Mouse (Mus musculus) heart, embryonic 15.5 days (tissue): ENCODE results near the gene Scarb1. TPM values are rescaled to one million over a fixed set of nuclear protein-coding genes. Genes with fewer than 3 reads are reported as not detected.

Source experiments
- ATAC-seq: fragments of 200-750 bp; cut with Nextera tagmentation; replicated peaks from 2 replicates; pipeline ENCODE4 v1.8.0; 2017; ENCODE audit warnings: low read depth, moderate TSS enrichment; ENCODE audit not compliant: insufficient number of reproducible peaks, insufficient read depth, low FRiP score
- H3K27ac ChIP-seq: fragments of 300-500 bp; sonication (generic); 2 replicates; pipeline ENCODE4 v1.5.1; 2015; ENCODE audit warnings: mild to moderate bottlenecking, inconsistent platforms
- H3K27me3 ChIP-seq: fragments of 300-500 bp; sonication (generic); 2 replicates; pipeline ENCODE4 v1.6.1; 2015; ENCODE audit warnings: inconsistent platforms
- H3K36me3 ChIP-seq: fragments of 300-500 bp; sonication (generic); 2 replicates; pipeline ENCODE4 v1.6.1; 2015; ENCODE audit warnings: mild to moderate bottlenecking, inconsistent platforms
- H3K4me1 ChIP-seq: fragments of 300-500 bp; sonication (generic); replicated peaks from 2 replicates; pipeline ENCODE4 v1.6.1; 2015; ENCODE audit warnings: inconsistent platforms
- H3K4me2 ChIP-seq: fragments of 300-500 bp; sonication (generic); 2 replicates; pipeline ENCODE4 v1.6.1; 2015; ENCODE audit warnings: inconsistent platforms, mild to moderate bottlenecking, moderate library complexity
- H3K4me3 ChIP-seq: fragments of 300-500 bp; sonication (generic); 2 replicates; pipeline ENCODE4 v1.5.1; 2015; ENCODE audit warnings: mild to moderate bottlenecking, inconsistent platforms
- H3K9ac ChIP-seq: fragments of 300-500 bp; sonication (generic); 2 replicates; pipeline ENCODE4 v1.6.1; 2015; ENCODE audit warnings: mild to moderate bottlenecking, inconsistent platforms
- H3K9me3 ChIP-seq: fragments of 300-500 bp; sonication (generic); replicated peaks from 2 replicates; pipeline ENCODE4 v1.6.1; 2016; ENCODE audit warnings: inconsistent platforms
- WGBS: fragments of 180-500 bp; shearing (Covaris S2); methylation state at CpG from one replicate; pipeline ENCODE4 v1.1.7; 2015; ENCODE audit warnings: mixed read lengths; 5-methylcytosine and 5-hydroxymethylcytosine counted together
- polyA plus RNA-seq: library from polyadenylated mRNA; unstranded; fragments of >200 nt; fragmentation: Nextera tagmentation; extraction: Ambion mirVana; gene quantifications from 2 replicates; pipeline ENCODE4 v1.2.1, GENCODE M21; 2015

The Scarb1 gene
- polyA plus RNA-seq, 1 experiment from 2014 or later, result 54.8 TPM

DNA sequence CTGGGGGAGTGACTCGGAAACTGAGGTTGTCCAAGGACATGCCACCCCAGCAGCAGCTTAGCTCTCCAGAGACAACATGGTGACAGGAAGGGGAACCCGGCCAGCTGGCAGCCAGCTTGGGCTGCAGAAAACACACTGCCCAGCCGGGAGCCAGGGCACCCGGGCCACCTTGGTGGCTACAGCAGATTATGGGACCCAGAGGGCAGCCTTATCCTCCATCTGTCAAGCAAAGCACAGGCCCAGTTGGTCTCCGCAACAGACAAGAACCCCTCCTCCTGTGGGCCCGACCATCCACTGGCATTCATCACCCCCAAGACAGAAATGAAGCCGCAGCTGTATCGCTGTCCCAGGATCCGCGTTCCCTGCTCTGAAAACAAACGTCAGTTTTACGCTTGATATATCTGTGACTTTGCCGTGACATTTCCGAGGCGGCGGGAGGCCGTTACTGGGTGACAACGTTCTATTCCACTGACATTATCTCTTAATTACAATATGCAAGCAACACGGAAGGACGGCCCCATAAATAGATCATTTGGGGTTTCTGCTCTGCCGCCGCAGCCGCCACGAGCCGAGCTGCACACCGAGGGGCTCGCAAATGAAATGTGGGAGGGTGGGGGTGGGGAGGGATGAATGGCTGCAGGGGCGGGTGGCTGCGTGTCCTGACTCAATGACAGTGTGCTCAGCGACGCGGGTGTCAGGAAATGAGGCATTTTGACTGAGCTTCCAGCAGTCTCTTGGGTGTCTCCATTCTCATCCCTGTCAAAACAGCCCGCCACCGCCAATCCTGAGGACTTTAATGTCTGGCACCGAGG is 73.5 kb downstream of the Scarb1 start:
- Histone ChIP-seq H3K4me1 (peaks cover 60% of the 10 kb centered on the region), H3K9me3 (no peaks in the 10 kb centered on the region), H3K36me3 (no peaks in the 10 kb centered on the region), H3K4me3 (peak overlapping the region; percentile 22), H3K27me3 (peaks cover 6% of the 10 kb centered on the region; the same call in 1 of the 2 replicates), H3K4me2 (peak overlapping the region; percentile 58), H3K9ac (peak overlapping the region; percentile 23; the same call in 1 of the 2 replicates), H3K27ac (peak overlapping the region; percentile 72)
- ATAC-seq, result 0 out of 2 replicates have a peak, but pooled peaks have one; percentile 8
- WGBS, result 22% methylated on average over 35 of the region's 35 CpGs

DNA sequence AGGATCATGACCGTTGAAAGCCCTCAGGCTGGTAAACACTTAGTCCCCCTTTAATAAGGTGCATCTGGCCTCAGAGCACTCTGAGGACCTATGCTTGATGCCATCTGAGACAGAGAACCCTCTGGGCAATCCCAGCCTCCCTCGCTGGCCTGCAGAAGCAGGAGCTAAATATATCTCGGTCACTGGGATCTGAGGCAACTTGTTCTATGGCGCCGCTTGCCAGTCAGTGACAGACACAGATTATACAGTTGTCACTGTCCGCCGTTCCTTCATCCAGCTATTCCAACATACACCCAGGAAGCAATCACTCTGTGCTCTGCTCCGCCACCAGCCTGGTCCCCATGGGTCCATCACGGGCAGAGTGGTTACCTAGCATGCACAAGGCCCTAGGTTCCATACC is 74.8 kb downstream of the Scarb1 start:
- H3K27ac ChIP-seq, result peak overlapping the region; percentile 35; the same call in 1 of the 2 replicates
- peaks cover 6% of the 10 kb centered on the region; the same call in 1 of the 2 replicates for H3K27me3 ChIP-seq
- no peak overlapping the region for H3K4me2 ChIP-seq
- ATAC-seq, result 0 out of 2 replicates have a peak, but pooled peaks have one; percentile 4
- no peak overlapping the region for H3K9ac ChIP-seq
- no peaks in the 10 kb centered on the region for H3K36me3 ChIP-seq
- WGBS, result 41% methylated on average over 9 of the region's 9 CpGs
- no peaks in the 10 kb centered on the region for H3K9me3 ChIP-seq
- peaks cover 53% of the 10 kb centered on the region for H3K4me1 ChIP-seq
- H3K4me3 ChIP-seq, result no peak overlapping the region

DNA sequence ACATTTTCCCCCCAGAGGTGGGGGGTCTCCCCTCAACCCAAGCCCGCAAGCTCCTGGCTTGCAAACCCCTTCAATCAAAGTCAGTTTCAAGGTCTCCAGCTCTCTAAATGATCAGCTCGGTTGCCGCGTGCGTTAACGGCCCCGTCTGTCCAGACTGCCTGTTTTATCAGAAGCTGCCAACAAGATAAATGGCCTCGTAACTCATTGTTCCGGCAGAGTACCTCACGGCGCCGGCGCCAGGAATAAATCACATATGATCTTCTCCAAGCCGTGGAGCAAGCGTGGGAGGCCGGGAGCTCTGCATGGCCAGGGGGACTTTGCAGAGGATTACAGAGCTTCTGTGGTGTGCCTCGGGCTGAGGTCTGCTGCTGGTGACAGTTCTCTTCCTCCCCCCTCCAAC is 76.2 kb downstream of the Scarb1 start:
- Histone ChIP-seq H3K9me3 (no peaks in the 10 kb centered on the region), H3K27ac (peak overlapping the region; percentile 1), H3K4me1 (peaks cover 48% of the 10 kb centered on the region), H3K36me3 (no peaks in the 10 kb centered on the region), H3K9ac (no peak overlapping the region), H3K4me3 (no peak overlapping the region; the same call in 1 of the 2 replicates), H3K27me3 (peaks cover 14% of the 10 kb centered on the region; the same call in 1 of the 2 replicates), H3K4me2 (peak overlapping the region; percentile 17)
- 6% methylated on average over 17 of the region's 17 CpGs for WGBS
- no peak; the same call in 1 of the 2 replicates for ATAC-seq

DNA sequence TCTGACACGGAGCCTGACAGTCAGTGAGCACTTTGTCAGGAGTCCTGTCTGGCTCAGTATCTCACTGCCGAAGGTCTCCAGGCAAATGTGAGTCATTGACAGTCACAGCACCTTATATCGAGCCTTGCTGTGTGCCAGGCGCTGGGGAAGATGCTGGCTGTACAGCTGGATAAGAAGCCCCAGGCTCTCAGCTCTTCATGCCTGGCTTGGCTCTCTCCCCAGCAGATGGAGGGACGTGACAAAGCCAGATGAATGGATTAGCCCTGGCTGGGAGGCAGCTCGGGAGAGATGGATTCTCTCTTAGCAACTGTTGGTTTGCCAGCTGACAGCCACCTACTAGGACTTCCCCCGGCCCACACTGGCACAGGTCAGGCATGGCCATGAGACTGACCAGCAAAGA is 78.3 kb downstream of the Scarb1 start:
- H3K27me3 ChIP-seq, result peaks cover 17% of the 10 kb centered on the region; the same call in 1 of the 2 replicates
- H3K9me3 ChIP-seq, result no peaks in the 10 kb centered on the region
- H3K36me3 ChIP-seq, result no peaks in the 10 kb centered on the region
- no peak overlapping the region for H3K4me2 ChIP-seq
- H3K27ac ChIP-seq, result no peak overlapping the region
- WGBS, result 38% methylated on average over 7 of the region's 7 CpGs
- no peak overlapping the region for H3K4me3 ChIP-seq
- no peak for ATAC-seq
- H3K4me1 ChIP-seq, result peaks cover 33% of the 10 kb centered on the region
- H3K9ac ChIP-seq, result no peak overlapping the region

GRCm38 (mm10) chr5:125253917-125254316 is 87.0 kb downstream of the Scarb1 start:
- Histone ChIP-seq H3K9me3 (no peaks in the 10 kb centered on the region), H3K4me1 (peaks cover 13% of the 10 kb centered on the region)
- 47% methylated on average over 5 of the region's 5 CpGs for WGBS

DNA sequence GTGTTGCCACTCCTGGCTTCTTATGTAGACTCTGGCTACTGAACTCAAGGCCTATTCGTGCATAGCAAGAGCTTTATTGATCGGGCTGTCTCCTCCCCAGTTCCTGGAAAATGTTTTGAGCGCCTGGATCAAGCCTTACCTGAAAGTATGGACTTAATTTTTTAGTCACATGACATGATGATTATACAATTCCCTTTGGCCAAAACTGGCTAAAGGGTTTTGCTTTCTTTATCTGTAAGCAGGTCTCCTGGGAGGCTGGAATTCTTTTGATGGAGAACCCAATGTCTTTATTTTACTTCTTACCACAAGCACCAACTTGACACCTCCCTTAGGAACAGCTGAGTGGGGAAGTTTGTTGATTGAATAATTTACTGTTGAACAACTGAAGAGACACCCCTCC is 87.4 kb downstream of the Scarb1 start:
- Histone ChIP-seq H3K9me3 (no peaks in the 10 kb centered on the region), H3K27me3 (no peaks in the 10 kb centered on the region), H3K4me3 (no peak overlapping the region), H3K4me1 (peaks cover 13% of the 10 kb centered on the region), H3K27ac (no peak overlapping the region), H3K9ac (no peak overlapping the region), H3K4me2 (no peak overlapping the region), H3K36me3 (no peaks in the 10 kb centered on the region)
- ATAC-seq, result no peak
- 87% methylated on average over 3 of the region's 3 CpGs for WGBS

More at GRCm38 (mm10) chr5:125253917-125254316, 87.0 kb downstream of the Scarb1 start:
- no peak overlapping the region for H3K27ac ChIP-seq
- H3K36me3 ChIP-seq, result no peaks in the 10 kb centered on the region
- no peak for ATAC-seq
- no peak overlapping the region for H3K4me3 ChIP-seq
- H3K4me2 ChIP-seq, result no peak overlapping the region
- no peaks in the 10 kb centered on the region for H3K27me3 ChIP-seq
- no peak overlapping the region for H3K9ac ChIP-seq

GRCm38 (mm10) chr5:125252664-125253063 is 88.2 kb downstream of the Scarb1 start:
- Histone ChIP-seq H3K36me3 (no peaks in the 10 kb centered on the region), H3K4me2 (no peak overlapping the region), H3K4me1 (peaks cover 13% of the 10 kb centered on the region), H3K27ac (no peak overlapping the region), H3K27me3 (no peaks in the 10 kb centered on the region), H3K4me3 (no peak overlapping the region), H3K9ac (no peak overlapping the region), H3K9me3 (no peaks in the 10 kb centered on the region)
- WGBS, result 49% methylated on average over 8 of the region's 8 CpGs
- peak; percentile 42; the same call in 1 of the 2 replicates for ATAC-seq

- Histone ChIP-seq H3K27ac (0 out of 2 replicates have a peak overlapping the region, but pooled peaks have one; percentile 8), H3K9ac (no peak overlapping the region)
- no peak for ATAC-seq
Measured at GRCm38 (mm10) chr5:125251885-125252615, 88.8 kb downstream of the Scarb1 start.

DNA sequence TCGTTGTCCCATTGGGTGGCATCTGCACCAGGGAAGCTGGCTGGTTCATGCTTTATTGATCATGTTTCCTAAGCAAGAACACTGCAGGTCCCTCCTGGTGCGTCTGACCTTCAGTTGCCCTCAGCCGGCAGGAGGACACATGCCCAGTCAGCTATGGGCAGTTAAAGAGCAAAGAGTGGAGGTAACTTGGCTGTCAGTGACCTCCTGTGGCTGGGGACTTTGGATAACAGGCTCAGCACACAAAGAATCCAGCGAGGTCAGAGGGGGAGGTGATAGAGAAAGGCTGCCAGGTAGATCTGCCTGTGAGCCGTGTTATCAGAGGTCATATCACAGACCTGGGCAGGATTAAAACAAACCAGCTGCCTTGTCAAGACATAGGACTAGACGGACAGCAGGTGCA is 91.7 kb downstream of the Scarb1 start:
- Histone ChIP-seq H3K36me3 (no peaks in the 10 kb centered on the region), H3K4me1 (peaks cover 27% of the 10 kb centered on the region), H3K9me3 (no peaks in the 10 kb centered on the region), H3K4me2 (no peak overlapping the region), H3K27me3 (0 out of 2 replicates have a peak, but pooled peaks cover 5% of the 10 kb centered on the region), H3K9ac (no peak overlapping the region), H3K27ac (no peak overlapping the region), H3K4me3 (no peak overlapping the region)
- WGBS, result 45% methylated on average over 6 of the region's 6 CpGs
- no peak for ATAC-seq

More at GRCm38 (mm10) chr5:125251885-125252615, 88.8 kb downstream of the Scarb1 start:
- peaks cover 13% of the 10 kb centered on the region for H3K4me1 ChIP-seq
- WGBS, result 48% methylated on average over 15 of the region's 15 CpGs
- no peaks in the 10 kb centered on the region for H3K36me3 ChIP-seq
- no peak overlapping the region for H3K4me3 ChIP-seq
- no peaks in the 10 kb centered on the region for H3K27me3 ChIP-seq
- H3K9me3 ChIP-seq, result no peaks in the 10 kb centered on the region
- H3K4me2 ChIP-seq, result no peak overlapping the region

DNA sequence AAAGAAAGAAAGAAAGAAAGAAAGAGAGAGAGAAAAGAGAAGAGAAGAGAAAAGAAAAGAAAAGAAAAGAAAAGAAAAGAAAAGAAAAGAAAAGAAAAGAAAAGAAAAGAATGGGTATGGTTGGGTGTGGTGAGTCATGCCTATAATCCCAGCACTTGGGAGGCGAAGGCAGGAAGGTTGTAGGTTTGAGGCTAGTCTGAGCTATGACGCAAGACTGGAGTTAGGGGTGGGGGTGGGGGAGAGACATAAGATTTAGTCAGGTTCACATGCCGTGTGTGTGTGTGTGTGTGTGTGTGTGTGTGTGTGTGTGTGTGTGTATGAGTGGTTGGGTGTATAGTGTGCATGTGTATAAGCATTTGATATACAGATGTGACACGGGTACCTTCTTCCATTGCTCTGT is 94.2 kb downstream of the Scarb1 start:
- Histone ChIP-seq H3K36me3 (no peaks in the 10 kb centered on the region), H3K4me2 (no peak overlapping the region), H3K4me3 (no peak overlapping the region), H3K27me3 (0 out of 2 replicates have a peak, but pooled peaks cover 5% of the 10 kb centered on the region), H3K9ac (no peak overlapping the region), H3K27ac (no peak overlapping the region), H3K4me1 (peaks cover 21% of the 10 kb centered on the region), H3K9me3 (no peaks in the 10 kb centered on the region)
- 89% methylated on average over 4 of the region's 4 CpGs for WGBS
- ATAC-seq, result no peak

- no peaks in the 10 kb centered on the region for H3K36me3 ChIP-seq
- peaks cover 5% of the 10 kb centered on the region; the same call in 1 of the 2 replicates for H3K27me3 ChIP-seq
- H3K4me3 ChIP-seq, result peak overlapping the region; percentile 37
- no peak overlapping the region for H3K27ac ChIP-seq
- 6% methylated on average over 27 of the region's 27 CpGs for WGBS
- peak; percentile 54; the same call in 1 of the 2 replicates for ATAC-seq
- peak overlapping the region; percentile 48 for H3K9ac ChIP-seq
- no peaks in the 10 kb centered on the region for H3K9me3 ChIP-seq
- H3K4me2 ChIP-seq, result peak overlapping the region; percentile 71
- H3K4me1 ChIP-seq, result peaks cover 21% of the 10 kb centered on the region
Measured at GRCm38 (mm10) chr5:125245534-125246151, 95.3 kb downstream of the Scarb1 start.
